Comparison of ENCODE assay signal across 7 mouse cellular contexts in genomic region chr9:75282830-75283229, GRCm38 (mm10). TPM values are rescaled to one million over a fixed set of nuclear protein-coding genes. Genes with fewer than 3 reads are reported as not detected.
DNase-seq lines count a peak whose midpoint lies in the region; ATAC-seq and TF ChIP-seq lines count a peak whose summit lies in the region.

No protein-coding gene starts in this region.

- no peak for DNase-seq in testis, postnatal 14 days (ENCODE audit: low spot score)
- DNase-seq in adrenal gland, adult 8-10 months = peak; percentile 18
- DNase-seq in embryo, embryonic 11.5 days (ENCODE audit: low read depth, low spot score) = peak; percentile 42
- peak; percentile 57 for DNase-seq in limb, embryonic 11.5 days (ENCODE audit: low spot score)
- peak; percentile 85 for DNase-seq in retina, embryonic 14.5 days (ENCODE audit: low spot score)

- no peaks in the 10 kb centered on the region for H3K36me3 ChIP-seq in testis, adult 2 months (ENCODE audit: control insufficient read depth, insufficient read depth, low read length)
- H3K36me3 ChIP-seq in intestine, embryonic 15.5 days = no peaks in the 10 kb centered on the region
- no peaks in the 10 kb centered on the region for H3K36me3 ChIP-seq in limb, embryonic 11.5 days (ENCODE audit: control insufficient read depth, insufficient read depth, low read length)

- TF ChIP-seq CTCF in testis, adult 2 months (IDR thresholded peaks at IDR 0.05; ENCODE audit: control insufficient read depth, insufficient read depth, insufficient replicate concordance, low read depth, low read length) = peak; percentile 34; the same call in 1 of the 2 replicates

- H3K27ac ChIP-seq in testis, adult 2 months (ENCODE audit: control insufficient read depth, insufficient read depth, low read depth, low read length) = no peak overlapping the region
- H3K27ac ChIP-seq in intestine, embryonic 15.5 days = no peak overlapping the region
- no peak overlapping the region for H3K27ac ChIP-seq in limb, embryonic 11.5 days (replicated peaks; ENCODE audit: low read depth, low read length)

- H3K4me2 ChIP-seq in intestine, embryonic 15.5 days (replicated peaks) = no peak overlapping the region
- H3K4me2 ChIP-seq in limb, embryonic 11.5 days (ENCODE audit: low read depth, severe bottlenecking) = no peak overlapping the region

- no peak for TF ChIP-seq POLR2A in testis, adult 2 months (IDR thresholded peaks at IDR 0.05; ENCODE audit: control insufficient read depth, low read depth, low read length)

- no peak overlapping the region for H3K9ac ChIP-seq in intestine, embryonic 15.5 days
- no peak overlapping the region for H3K9ac ChIP-seq in limb, embryonic 11.5 days (ENCODE audit: low read length)

- 13% methylated on average over 3 of the region's 3 CpGs for WGBS in intestine, embryonic 15.5 days
- WGBS in limb, embryonic 11.5 days = 11% methylated on average over 3 of the region's 3 CpGs

- no peaks in the 10 kb centered on the region for H3K9me3 ChIP-seq in intestine, embryonic 15.5 days
- no peaks in the 10 kb centered on the region for H3K9me3 ChIP-seq in limb, embryonic 11.5 days (ENCODE audit: control insufficient read depth, low read length)

- H3K27me3 ChIP-seq in testis, adult 2 months (ENCODE audit: control insufficient read depth, insufficient read depth, low read length) = no peaks in the 10 kb centered on the region
- H3K27me3 ChIP-seq in intestine, embryonic 15.5 days (replicated peaks) = no peaks in the 10 kb centered on the region
- H3K27me3 ChIP-seq in limb, embryonic 11.5 days (ENCODE audit: control insufficient read depth, insufficient read depth, low read length) = no peaks in the 10 kb centered on the region

- ATAC-seq in intestine, embryonic 15.5 days = 0 out of 2 replicates have a peak, but pooled peaks have one; percentile 36
- no peak for ATAC-seq in limb, embryonic 11.5 days (ENCODE audit: insufficient number of reproducible peaks, low FRiP score, low TSS enrichment, low read depth)

- peaks cover 2% of the 10 kb centered on the region; the same call in 1 of the 2 replicates for H3K4me1 ChIP-seq in testis, adult 2 months (ENCODE audit: control insufficient read depth, insufficient read depth, low read length)
- H3K4me1 ChIP-seq in intestine, embryonic 15.5 days (replicated peaks) = no peaks in the 10 kb centered on the region
- H3K4me1 ChIP-seq in limb, embryonic 11.5 days (ENCODE audit: control insufficient read depth, insufficient read depth, low read length) = no peaks in the 10 kb centered on the region

- no peak overlapping the region for H3K4me3 ChIP-seq in testis, adult 2 months (ENCODE audit: control insufficient read depth, low read depth, low read length)
- H3K4me3 ChIP-seq in intestine, embryonic 15.5 days (replicated peaks) = no peak overlapping the region
- no peak overlapping the region for H3K4me3 ChIP-seq in limb, embryonic 11.5 days (ENCODE audit: low read depth, low read length)

RNA-seq across cellular contexts. Expression of gene Gnb5, which starts 23.3 kb away (rescaled TPM):
- 3.7 and 4.0 TPM in 2 replicates for polyA plus RNA-seq in testis, adult 2 months (2012; rRNA removed)
- total RNA-seq in adrenal gland, adult 8-10 months (2022) = 10 to 100 TPM; 56.0 to 79.4 (median 66.8) TPM
- 18.5 and 20.3 TPM in 2 replicates for polyA plus RNA-seq in intestine, embryonic 15.5 days (2015; fragmentation: Nextera tagmentation; extraction: Ambion mirVana)
- polyA plus RNA-seq in limb, embryonic 11.5 days (2014; fragmentation: Nextera tagmentation; extraction: Ambion mirVana) = 20.8 and 23.0 TPM in 2 replicates

RNA-seq across cellular contexts. Expression of gene Myo5c, which starts 51.0 kb away (rescaled TPM):
- polyA plus RNA-seq in testis, adult 2 months (2012; rRNA removed) = 1.3 and 1.6 TPM in 2 replicates
- total RNA-seq in adrenal gland, adult 8-10 months (2022) = 1 to 10 TPM; 1.8 to 2.9 (median 2.3) TPM
- 5.5 and 7.3 TPM in 2 replicates for polyA plus RNA-seq in intestine, embryonic 15.5 days (2015; fragmentation: Nextera tagmentation; extraction: Ambion mirVana)
- 0.95 and 1.4 TPM in 2 replicates for polyA plus RNA-seq in limb, embryonic 11.5 days (2014; fragmentation: Nextera tagmentation; extraction: Ambion mirVana)
